Mouse (Mus musculus) embryonic fibroblast, embryonic 13.5 days (primary cell): ENCODE measurements around the gene Sdf2l1. TPM values are rescaled to one million over a fixed set of nuclear protein-coding genes. Genes with fewer than 3 reads are reported as not detected.
"Not testable (repeated sequence)": the region's sequence is repeated elsewhere in the genome, so short reads cannot be mapped to it uniquely, and the experiment has no call there.

ENCODE experiments used
- H3K27ac ChIP-seq: 2 replicates; pipeline ENCODE4 v1.5.1; 2012; ENCODE audit warnings: low read length, control low read depth, inconsistent platforms; ENCODE audit not compliant: insufficient read depth
- H3K4me1 ChIP-seq: 2 replicates; pipeline ENCODE4 v1.6.1; 2011; ENCODE audit warnings: low read length; ENCODE audit not compliant: control insufficient read depth, insufficient read depth
- H3K4me3 ChIP-seq: 2 replicates; pipeline ENCODE4 v1.5.1; 2011; ENCODE audit warnings: mild to moderate bottlenecking, control low read depth, low read length; ENCODE audit not compliant: insufficient read depth
- CTCF ChIP-seq: IDR thresholded peaks from 2 replicates; pipeline ENCODE4 v1.5.1; 2011; ENCODE audit warnings: mild to moderate bottlenecking, control low read depth, low read length, moderate library complexity, borderline replicate concordance; ENCODE audit not compliant: insufficient read depth
- POLR2A ChIP-seq: IDR thresholded peaks from 2 replicates; pipeline ENCODE4 v1.6.1; 2011; ENCODE audit warnings: low read depth, mild to moderate bottlenecking, control low read depth, low read length, moderate library complexity
- polyA plus RNA-seq: library from polyadenylated mRNA; stranded (reverse); fragments of >200 nt; gene quantifications from 2 replicates; pipeline ENCODE4 v1.2.4, GENCODE M21; 2011; ENCODE audit warnings: low read depth; ENCODE audit not compliant: missing spikeins, insufficient read length

Sdf2l1 gene
- 17.0 and 23.2 TPM in 2 replicates for polyA plus RNA-seq

GRCm38 (mm10) chr16:17132089-17132905 is at the start of gene Sdf2l1:
Gene Sdf2l1 (minus strand): TSS chr16:17132383.
- Histone ChIP-seq H3K27ac (no peak within 1 kb of the TSS), H3K4me1 (peaks cover 4% of the 10 kb centered on the region; the same call in 1 of the 2 replicates)
- peak; percentile 70 for TF ChIP-seq POLR2A
- no peak for TF ChIP-seq CTCF

GRCm38 (mm10) chr16:17181382-17181781 is 49.2 kb upstream of the Sdf2l1 start:
- H3K4me3 ChIP-seq: no peak overlapping the region
- TF ChIP-seq POLR2A (no peak), CTCF (no peak)
- H3K4me1 ChIP-seq: no peaks in the 10 kb centered on the region
- no peak overlapping the region for H3K27ac ChIP-seq

More at GRCm38 (mm10) chr16:17132089-17132905, at the start of gene Sdf2l1:
- H3K4me3 ChIP-seq: peak within 1 kb of the TSS; percentile 86

- H3K4me3 ChIP-seq: no peak overlapping the region
- H3K4me1 ChIP-seq: no peaks in the 10 kb centered on the region
- no peak overlapping the region for H3K27ac ChIP-seq
- TF ChIP-seq CTCF (no peak), POLR2A (no peak)
These were observed 47.5 kb upstream of the Sdf2l1 start for GRCm38 (mm10) chr16:17179706-17180105.

GRCm38 (mm10) chr16:17177623-17178170 is 45.5 kb upstream of the Sdf2l1 start:
- no peak overlapping the region for H3K4me3 ChIP-seq
- no peak for TF ChIP-seq CTCF
- TF ChIP-seq POLR2A: no peak
- no peaks in the 10 kb centered on the region for H3K4me1 ChIP-seq
- H3K27ac ChIP-seq: no peak overlapping the region

GRCm38 (mm10) chr16:17175765-17176164 is 43.6 kb upstream of the Sdf2l1 start:
- no peak for TF ChIP-seq CTCF
- no peak for TF ChIP-seq POLR2A
- no peaks in the 10 kb centered on the region for H3K4me1 ChIP-seq
- no peak overlapping the region for H3K27ac ChIP-seq
- no peak overlapping the region for H3K4me3 ChIP-seq

GRCm38 (mm10) chr16:17168049-17168448 is 35.9 kb upstream of the Sdf2l1 start:
- Histone ChIP-seq H3K4me1 (no peaks in the 10 kb centered on the region), H3K27ac (no peak overlapping the region), H3K4me3 (no peak overlapping the region)
- TF ChIP-seq CTCF (no peak), POLR2A (no peak)

GRCm38 (mm10) chr16:17167179-17167578 is 35.0 kb upstream of the Sdf2l1 start:
- H3K4me3 ChIP-seq: no peak overlapping the region
- H3K4me1 ChIP-seq: no peaks in the 10 kb centered on the region
- no peak for TF ChIP-seq CTCF
- TF ChIP-seq POLR2A: no peak
- H3K27ac ChIP-seq: no peak overlapping the region

GRCm38 (mm10) chr16:17165478-17165877 is 33.3 kb upstream of the Sdf2l1 start:
- not testable (repeated sequence) for H3K27ac ChIP-seq, H3K4me3 ChIP-seq, H3K4me1 ChIP-seq

GRCm38 (mm10) chr16:17154346-17154745 is 22.2 kb upstream of the Sdf2l1 start:
- Histone ChIP-seq H3K4me3 (no peak overlapping the region), H3K27ac (peak overlapping the region; percentile 35), H3K4me1 (peaks cover 12% of the 10 kb centered on the region)
- TF ChIP-seq CTCF (no peak), POLR2A (no peak)

- no peak for TF ChIP-seq POLR2A
- no peak for TF ChIP-seq CTCF
- no peak overlapping the region for H3K27ac ChIP-seq
- H3K4me3 ChIP-seq: no peak overlapping the region
- peaks cover 12% of the 10 kb centered on the region for H3K4me1 ChIP-seq
These were observed 19.7 kb upstream of the Sdf2l1 start for GRCm38 (mm10) chr16:17151874-17152273.
